Mouse (Mus musculus): ENCODE data around the gene Fmc1.
A peak's percentile ranks its signal among the peaks of the same experiment; 100 is the strongest.

Fmc1 gene

DNA sequence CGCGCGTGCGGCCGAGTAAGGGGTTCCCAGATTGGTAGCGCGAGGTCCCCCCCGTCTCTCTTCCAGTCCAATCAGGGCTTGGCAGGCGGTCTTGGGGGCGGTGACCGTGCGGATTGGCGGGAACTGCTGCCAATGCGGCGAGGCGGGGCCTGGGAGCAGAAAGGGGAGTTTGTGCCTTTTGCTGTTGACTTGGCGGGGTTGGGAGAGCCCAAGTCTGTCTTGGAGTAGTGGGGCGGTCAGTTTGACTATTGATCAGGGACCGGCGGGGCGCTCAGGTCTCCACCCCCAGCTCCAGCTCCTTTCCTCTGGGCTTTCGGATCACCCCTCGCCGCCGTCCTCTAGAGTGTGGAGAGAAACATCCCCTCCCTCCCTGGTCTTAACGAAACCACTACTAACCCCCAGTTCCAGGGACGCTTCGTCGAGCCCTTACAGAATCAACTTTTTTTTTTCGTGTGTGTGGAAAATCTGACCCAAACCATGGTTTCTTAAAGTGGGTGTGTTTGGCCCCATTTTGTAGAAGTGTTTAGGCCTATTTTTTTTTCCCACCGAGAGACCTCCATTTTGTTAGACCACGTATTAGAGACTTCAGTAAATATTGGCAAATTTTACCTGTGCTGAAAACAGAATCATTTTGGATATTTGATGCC lies 18.8 kb downstream of the Fmc1 start:
- peak; percentile 97 for DNase-seq (ENCODE audit: low spot score in 2 of 2)

DNA sequence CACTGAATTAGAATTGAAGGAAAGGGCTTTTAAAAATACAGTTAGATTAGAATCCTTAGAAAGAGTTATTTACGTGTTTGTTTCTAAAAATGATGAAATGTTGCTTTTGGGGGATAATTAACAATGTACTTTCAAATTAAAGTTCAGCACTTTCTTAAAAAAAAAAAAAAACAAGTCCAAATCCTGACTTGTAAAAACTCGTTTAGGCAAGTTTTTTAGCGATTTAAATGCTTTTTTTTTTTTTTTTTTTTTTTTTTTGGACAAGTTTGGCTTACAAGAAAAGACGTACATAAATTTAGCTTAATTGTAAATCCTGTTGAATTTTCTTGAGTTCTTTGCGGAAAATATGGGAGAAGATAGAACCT lies 19.3 kb downstream of the Fmc1 start:
- DNase-seq (ENCODE audit: low spot score in 2 of 2): no peak

DNA sequence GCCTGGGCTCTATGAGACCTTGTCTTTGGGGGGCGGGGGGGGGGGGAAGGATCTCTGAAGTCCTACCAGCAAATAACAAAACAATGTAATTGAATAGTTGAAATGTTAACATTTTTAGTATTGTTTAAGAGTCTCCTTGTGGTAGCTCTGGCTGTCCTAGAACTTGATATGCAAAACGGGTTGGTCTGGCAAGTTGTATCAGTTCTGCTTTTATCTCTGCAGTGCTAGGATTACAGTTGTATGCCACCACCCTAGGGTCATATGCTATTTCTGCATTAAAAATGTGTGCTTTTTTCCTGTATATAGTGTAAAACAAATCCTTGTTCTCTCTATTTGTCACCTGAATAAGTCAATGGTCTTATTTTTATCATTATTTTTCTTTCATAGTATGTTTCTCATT lies 42.8 kb downstream of the Fmc1 start:
- DNase-seq (ENCODE audit: low spot score in 2 of 2): no peak

DNA sequence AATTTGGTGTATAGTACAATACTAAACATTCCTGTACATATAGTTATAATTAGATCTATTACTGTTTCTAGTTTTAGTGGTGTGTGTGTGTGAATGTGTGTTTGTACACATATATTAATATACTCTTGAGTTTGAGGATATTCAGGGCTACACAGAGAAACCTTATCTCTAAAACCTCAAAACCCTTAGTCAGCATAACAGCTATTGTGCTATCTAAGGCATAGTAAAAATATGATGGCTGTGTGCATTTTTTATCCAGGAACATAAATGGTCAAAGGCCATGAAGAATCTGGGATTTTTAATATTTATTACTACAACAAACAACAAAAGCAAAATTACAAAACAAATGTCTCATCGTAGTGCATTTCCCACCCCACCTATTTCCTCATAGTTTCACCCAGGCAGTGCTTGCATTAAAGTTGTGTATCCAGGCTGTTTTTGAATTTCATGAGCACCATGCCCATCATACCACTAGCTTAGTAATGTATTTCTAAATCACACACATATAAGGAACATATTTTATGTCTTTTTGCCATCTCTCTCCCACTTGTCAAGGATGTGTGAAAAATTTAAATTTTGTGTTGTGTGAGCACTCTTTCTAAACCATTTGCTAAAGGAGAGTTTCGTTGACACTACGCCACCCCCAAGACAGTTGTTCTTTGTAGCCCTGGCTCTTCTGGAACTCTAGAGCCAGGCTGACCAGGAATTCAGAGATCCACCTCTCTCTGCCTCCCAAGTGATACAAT lies 47.0 kb downstream of the Fmc1 start:
- no peak for DNase-seq (ENCODE audit: low spot score in 2 of 2)

DNA sequence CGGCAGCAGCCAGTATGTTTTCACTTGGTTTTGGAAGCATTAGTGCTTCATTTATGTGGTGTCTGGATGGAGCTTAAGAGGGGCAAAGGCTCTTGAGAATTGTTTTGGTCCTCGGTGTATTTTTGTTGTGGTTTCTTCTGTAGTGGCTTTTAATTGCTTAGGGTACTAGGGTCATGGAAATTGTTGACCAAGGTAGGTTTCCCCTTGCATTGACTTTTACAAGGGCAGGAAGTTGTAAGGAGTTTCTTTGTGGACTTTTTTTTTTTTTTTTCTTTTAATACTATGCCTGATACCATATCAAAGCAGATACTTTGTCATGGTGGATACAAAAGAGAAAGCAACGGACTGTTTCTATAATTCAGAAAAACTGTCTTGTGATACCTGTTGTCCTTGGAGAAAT lies 48.4 kb downstream of the Fmc1 start:
- DNase-seq (ENCODE audit: low spot score in 2 of 2): no peak

All from frontal cortex, postnatal 10 days (tissue).